In genomic region chr14:12820149-12820548, GRCm38 (mm10) we compare ENCODE assay signal across 18 mouse cellular contexts. TPM values are rescaled to one million over a fixed set of nuclear protein-coding genes. Genes with fewer than 3 reads are reported as not detected.
DNase-seq lines count a peak whose midpoint lies in the region; ATAC-seq lines count a peak whose summit lies in the region.
"Had no signal": no experiment of that assay in that cellular context is flagged by ENCODE, and none has a peak within 500 bp of the region (broad histone marks: within the 10 kb centered on the region; RNA-seq: fewer than 3 reads in every experiment).

No protein-coding gene starts in this region.

- H3K27ac ChIP-seq in heart, embryonic 15.5 days: 0 out of 2 replicates have a peak overlapping the region, but pooled peaks have one; percentile 31
- no peak overlapping the region for H3K27ac ChIP-seq in neural tube, embryonic 11.5 days (ENCODE audit: low read depth, low read length)
- no peak overlapping the region for H3K27ac ChIP-seq in midbrain, embryonic 15.5 days
- H3K27ac ChIP-seq: embryonic facial prominence, embryonic 13.5 days; macrophage had no signal

- 35% methylated on average over 1 of the region's 1 CpGs for WGBS in heart, embryonic 15.5 days
- 92% methylated on average over 1 of the region's 1 CpGs for WGBS in neural tube, embryonic 11.5 days
- 79% methylated on average over 1 of the region's 1 CpGs for WGBS in midbrain, embryonic 15.5 days

- H3K9ac ChIP-seq in heart, embryonic 15.5 days: no peak overlapping the region
- no peak overlapping the region for H3K9ac ChIP-seq in neural tube, embryonic 11.5 days (ENCODE audit: low read length)
- H3K9ac ChIP-seq in midbrain, embryonic 15.5 days: no peak overlapping the region
- H3K9ac ChIP-seq: embryonic facial prominence, embryonic 13.5 days had no signal

- ATAC-seq in heart, embryonic 15.5 days (replicated peaks; ENCODE audit: insufficient number of reproducible peaks, insufficient read depth, low FRiP score, low read depth): no peak
- ATAC-seq in neural tube, embryonic 11.5 days (ENCODE audit: insufficient read depth, low FRiP score, low TSS enrichment): no peak
- no peak for ATAC-seq in midbrain, embryonic 15.5 days (replicated peaks)
- no peak for ATAC-seq in CD4-positive, CD25-positive, alpha-beta regulatory T cell, adult 4 months

- peaks cover 26% of the 10 kb centered on the region for H3K27me3 ChIP-seq in heart, embryonic 15.5 days
- no peaks in the 10 kb centered on the region for H3K27me3 ChIP-seq in neural tube, embryonic 11.5 days (ENCODE audit: control insufficient read depth, insufficient read depth, low read length)
- no peaks in the 10 kb centered on the region for H3K27me3 ChIP-seq in midbrain, embryonic 15.5 days (replicated peaks)

- H3K36me3 ChIP-seq in heart, embryonic 15.5 days: no peaks in the 10 kb centered on the region
- H3K36me3 ChIP-seq in neural tube, embryonic 11.5 days (ENCODE audit: control insufficient read depth, insufficient read depth, low read length): no peaks in the 10 kb centered on the region
- no peaks in the 10 kb centered on the region for H3K36me3 ChIP-seq in midbrain, embryonic 15.5 days (replicated peaks)
- H3K36me3 ChIP-seq: embryonic facial prominence, embryonic 13.5 days; G1E had no signal

- DNase-seq in heart, adult 9 months (ENCODE audit: low spot score in 2 of 2): no peak
- DNase-seq in neural tube, embryonic 11.5 days (ENCODE audit: low spot score): no peak
- DNase-seq in neural tube, embryonic 10.5 days (ENCODE audit: extremely low spot score, low spot score): no peak
- DNase-seq in gastrocnemius, postnatal 25 days: no peak
- DNase-seq: adrenal gland, adult 8-10 months; cerebellum, adult 11-12 months; gastrocnemius, postnatal 10 days; heart, postnatal 4 days; kidney, adult 18-20 months; kidney, postnatal 25 days; lung, adult 2 months had no signal

- H3K4me3 ChIP-seq in heart, embryonic 15.5 days: no peak overlapping the region
- H3K4me3 ChIP-seq in neural tube, embryonic 11.5 days (ENCODE audit: low read depth, low read length): no peak overlapping the region
- peak overlapping the region; percentile 76 for H3K4me3 ChIP-seq in midbrain, embryonic 15.5 days
- H3K4me3 ChIP-seq: embryonic facial prominence, embryonic 13.5 days had no signal

- peaks cover 24% of the 10 kb centered on the region for H3K4me1 ChIP-seq in heart, embryonic 15.5 days (replicated peaks)
- H3K4me1 ChIP-seq in neural tube, embryonic 11.5 days (ENCODE audit: control insufficient read depth, insufficient read depth, low read length): no peaks in the 10 kb centered on the region
- peaks cover 25% of the 10 kb centered on the region for H3K4me1 ChIP-seq in midbrain, embryonic 15.5 days

- 0 out of 2 replicates have a peak overlapping the region, but pooled peaks have one; percentile 21 for H3K4me2 ChIP-seq in heart, embryonic 15.5 days
- 0 out of 2 replicates have a peak overlapping the region, but pooled peaks have one; percentile 12 for H3K4me2 ChIP-seq in neural tube, embryonic 11.5 days (ENCODE audit: low read depth)
- H3K4me2 ChIP-seq in midbrain, embryonic 15.5 days: peak overlapping the region; percentile 55
- H3K4me2 ChIP-seq: embryonic facial prominence, embryonic 13.5 days had no signal

- no peaks in the 10 kb centered on the region for H3K9me3 ChIP-seq in heart, embryonic 15.5 days (replicated peaks)
- no peaks in the 10 kb centered on the region for H3K9me3 ChIP-seq in neural tube, embryonic 11.5 days (ENCODE audit: control insufficient read depth, low read length)
- H3K9me3 ChIP-seq in midbrain, embryonic 15.5 days: no peaks in the 10 kb centered on the region
- H3K9me3 ChIP-seq: embryonic facial prominence, embryonic 13.5 days had no signal

RNA-seq across cellular contexts. Expression of gene Cadps, which starts 2.7 kb away (rescaled TPM):
- 0.37 and 0.67 TPM in 2 replicates for polyA plus RNA-seq in heart, embryonic 15.5 days (2015; fragmentation: Nextera tagmentation; extraction: Ambion mirVana)
- polyA plus RNA-seq in neural tube, embryonic 11.5 days (2014; fragmentation: Nextera tagmentation; extraction: Ambion mirVana): 27.9 and 30.0 TPM in 2 replicates
- polyA plus RNA-seq in midbrain, embryonic 15.5 days (2015; fragmentation: Nextera tagmentation; extraction: Ambion mirVana): 40.2 and 43.8 TPM in 2 replicates
- polyA plus RNA-seq in CD4-positive, CD25-positive, alpha-beta regulatory T cell, adult 4 months (2017; shearing (Covaris generic)): under 1 TPM in 1 of 2 experiments, not detected in 1; 0.38 TPM
- total RNA-seq in gastrocnemius, postnatal 25 days (2021): under 1 TPM in 1 of 2 experiments, not detected in 1; 0.05 TPM
- polyA plus RNA-seq: G1E; liver, adult 2 months; macrophage had no signal

Comparison
In these comparisons a context has a peak if more than half of its experiments do, and no peak if none do; other contexts are left out.
1. RNA of gene Cadps, which starts 2.7 kb away (polyA plus RNA-seq): 40.2 to 43.8 TPM in midbrain, embryonic 15.5 days and 27.9 to 30.0 TPM in neural tube, embryonic 11.5 days; 0.38 TPM in CD4-positive, CD25-positive, alpha-beta regulatory T cell, adult 4 months and 0.37 to 0.67 TPM in heart, embryonic 15.5 days; every median in the first group is over 10 times any median in the second.
2. Peak in every context shown above with its lines, with median percentiles within 50 percentile points of each other: H3K4me2 ChIP-seq.